Mouse (Mus musculus) ES-E14 (cell line): Measurements from ENCODE around the gene St3gal3.

Experiments
- MAFK ChIP-seq: IDR thresholded peaks from 2 replicates; pipeline ENCODE4 v1.6.1; 2014; ENCODE audit warnings: mild to moderate bottlenecking, low read depth, low read length, inconsistent platforms; ENCODE audit not compliant: insufficient read depth
- ZC3H11A ChIP-seq: IDR thresholded peaks from 2 replicates; pipeline ENCODE4 v1.6.1; 2012; ENCODE audit warnings: low read depth, mild to moderate bottlenecking, inconsistent platforms, low read length, borderline replicate concordance
- ZNF384 ChIP-seq: IDR thresholded peaks from 2 replicates; pipeline ENCODE4 v1.6.1; 2012; ENCODE audit warnings: low read depth, low read length, inconsistent platforms

- TF ChIP-seq MAFK (no peak), ZNF384 (no peak), ZC3H11A (no peak)
Observed at GRCm38 (mm10) chr4:117989801-117990200, 144.9 kb downstream of the St3gal3 start.
